Mouse (Mus musculus): Measurements from ENCODE around the gene Setd5.

- no peak for TF ChIP-seq GATA1 (IDR thresholded peaks at IDR 0.05; ENCODE audit: borderline replicate concordance, low read length)
- TF ChIP-seq FLI1 (IDR thresholded peaks at IDR 0.05; ENCODE audit: low read length): no peak
These were observed 22.6 kb downstream of the Setd5 start for GRCm38 (mm10) chr6:113099640-113100289.
